Mouse (Mus musculus) spleen, postnatal 36 days (tissue): ENCODE data around the gene Creld1.
A peak's percentile ranks its signal among the peaks of the same experiment; 100 is the strongest.

ENCODE experiments used
- DNase-seq, 2 experiments: peaks; one replicate each; pipeline ENCODE4 v3.0.0; 2022; ENCODE audit warnings: low spot score in 2 of 2, mixed read lengths in 1 of 2

The Creld1 gene

GRCm38 (mm10) chr6:113508272-113508946 is 25.3 kb downstream of the Creld1 start:
- DNase-seq: no peak

- DNase-seq: no peak
These were observed 25.8 kb downstream of the Creld1 start for GRCm38 (mm10) chr6:113508947-113509280.

GRCm38 (mm10) chr6:113513944-113514343 is 30.8 kb downstream of the Creld1 start:
- no peak for DNase-seq

GRCm38 (mm10) chr6:113514600-113514999 is 31.5 kb downstream of the Creld1 start:
- no peak for DNase-seq

- DNase-seq: peak; percentile 22 to 28
These were observed 34.5 kb downstream of the Creld1 start for GRCm38 (mm10) chr6:113517434-113518080.

GRCm38 (mm10) chr6:113522310-113522709 is 39.2 kb downstream of the Creld1 start:
- DNase-seq: no peak

GRCm38 (mm10) chr6:113523420-113523819 is 40.3 kb downstream of the Creld1 start:
- no peak for DNase-seq

- peak; percentile 82 to 85 for DNase-seq
These were observed 48.1 kb downstream of the Creld1 start, which contains the start of the genes Emc3 and Fancd2 for GRCm38 (mm10) chr6:113530932-113531839. Gene Emc3, minus strand, starts transcription at chr6:113531652. Gene Fancd2, plus strand, starts transcription at chr6:113531682.

GRCm38 (mm10) chr6:113531840-113532404 is 48.8 kb downstream of the Creld1 start:
- no peak for DNase-seq

- DNase-seq: no peak
These were observed 51.8 kb downstream of the Creld1 start for GRCm38 (mm10) chr6:113534886-113535285.

- DNase-seq: no peak
These were observed 58.5 kb downstream of the Creld1 start for GRCm38 (mm10) chr6:113541610-113542009.
